Mouse (Mus musculus) heart, embryonic 14.5 days (tissue): ENCODE measurements around the gene App. TPM values are rescaled to one million over a fixed set of nuclear protein-coding genes. Genes with fewer than 3 reads are reported as not detected.
A peak's percentile ranks its signal among the peaks of the same experiment; 100 is the strongest.

Experiments
- ATAC-seq: fragments of 200-750 bp; cut with Nextera tagmentation; 2 replicates; pipeline ENCODE4 v1.8.0; 2017; ENCODE audit warnings: low read depth, moderate TSS enrichment; ENCODE audit not compliant: insufficient number of reproducible peaks, insufficient read depth, low FRiP score
- H3K27ac ChIP-seq, 2 experiments: fragments of 200-500 bp in 1 of 2; fragments of 300-500 bp in 1 of 2; sonication (generic) in 1 of 2; replicated peaks in 1 of 2; 2 replicates each; pipeline ENCODE4 v1.5.1; 2012 to 2014; ENCODE audit warnings: low read depth in 2 of 2, low read length in 2 of 2, control low read depth in 1 of 2, mild to moderate bottlenecking in 1 of 2, mixed read lengths in 1 of 2; ENCODE audit not compliant: control insufficient read depth in 1 of 2, insufficient read depth in 1 of 2
- H3K27me3 ChIP-seq: fragments of 300-500 bp; sonication (generic); 2 replicates; pipeline ENCODE4 v1.6.1; 2014; ENCODE audit warnings: mild to moderate bottlenecking, low read length, control low read depth; ENCODE audit not compliant: control insufficient read depth, insufficient read depth
- H3K36me3 ChIP-seq: fragments of 300-500 bp; sonication (generic); 2 replicates; pipeline ENCODE4 v1.6.1; 2014; ENCODE audit warnings: mild to moderate bottlenecking, control low read depth, low read length, mixed read lengths; ENCODE audit not compliant: control insufficient read depth, insufficient read depth
- H3K4me1 ChIP-seq, 2 experiments: fragments of 200-500 bp in 1 of 2; fragments of 300-500 bp in 1 of 2; sonication (generic) in 1 of 2; 2 replicates each; pipeline ENCODE4 v1.6.1; 2012 to 2014; ENCODE audit warnings: low read length in 2 of 2, control low read depth in 1 of 2, mixed read lengths in 1 of 2; ENCODE audit not compliant: control insufficient read depth in 2 of 2, insufficient read depth in 2 of 2
- H3K4me2 ChIP-seq: fragments of 300-500 bp; sonication (generic); 2 replicates; pipeline ENCODE4 v1.6.1; 2014; ENCODE audit warnings: mild to moderate bottlenecking, low read length
- H3K4me3 ChIP-seq, 2 experiments: fragments of 200-500 bp in 1 of 2; fragments of 300-500 bp in 1 of 2; sonication (generic) in 1 of 2; 2 replicates each; pipeline ENCODE4 v1.5.1; 2012 to 2014; ENCODE audit warnings: low read length in 2 of 2, mild to moderate bottlenecking in 2 of 2, control low read depth in 1 of 2, low read depth in 1 of 2, moderate library complexity in 1 of 2; ENCODE audit not compliant: control insufficient read depth in 1 of 2, insufficient read depth in 1 of 2
- H3K9ac ChIP-seq: fragments of 300-500 bp; sonication (generic); 2 replicates; pipeline ENCODE4 v1.6.1; 2014; ENCODE audit warnings: mild to moderate bottlenecking, low read length
- H3K9me3 ChIP-seq: fragments of 300-500 bp; sonication (generic); 2 replicates; pipeline ENCODE4 v1.6.1; 2016; ENCODE audit warnings: low read length, control low read depth; ENCODE audit not compliant: control insufficient read depth
- WGBS: fragments of 180-500 bp; shearing (Covaris S2); extraction: QIAGEN DNeasy Blood & Tissue Kit; methylation state at CpG from one replicate; pipeline ENCODE4 v1.1.7; 2014; 5-methylcytosine and 5-hydroxymethylcytosine counted together
- polyA plus RNA-seq: library from polyadenylated mRNA; unstranded; fragments of >200 nt; fragmentation: Nextera tagmentation; extraction: Ambion mirVana; gene quantifications from 2 replicates; pipeline ENCODE4 v1.2.1, GENCODE M21; 2014

The App gene
- polyA plus RNA-seq, 1 experiment from 2014 or later, result 169 TPM

DNA sequence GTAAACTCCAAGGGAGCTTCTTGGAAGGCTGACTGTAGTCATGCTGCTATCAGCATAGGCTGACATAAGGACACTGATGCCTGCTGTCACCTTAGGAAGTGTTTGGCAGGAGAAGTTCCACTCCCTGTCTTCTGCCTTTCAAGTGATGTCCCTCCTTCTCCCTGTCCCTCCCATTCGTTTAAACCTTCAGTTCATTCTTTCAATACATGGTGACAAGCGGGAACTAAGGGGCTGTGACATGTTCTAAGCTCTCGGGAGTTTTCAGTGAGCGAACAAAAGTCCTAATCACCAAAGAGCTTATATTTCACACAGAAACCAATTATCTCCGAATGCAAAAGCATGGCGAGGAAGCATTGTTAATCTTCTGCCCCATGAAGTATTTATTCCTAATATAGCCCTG lies 77.2 kb downstream of the App start:
- no peak overlapping the region for H3K9ac ChIP-seq
- H3K27ac ChIP-seq, result no peak overlapping the region
- H3K36me3 ChIP-seq, result peaks cover 11% of the 10 kb centered on the region
- no peaks in the 10 kb centered on the region for H3K27me3 ChIP-seq
- H3K4me3 ChIP-seq, result no peak overlapping the region
- no peak for ATAC-seq
- H3K9me3 ChIP-seq, result no peaks in the 10 kb centered on the region
- peaks cover 5 to 20% of the 10 kb centered on the region in 2 experiments for H3K4me1 ChIP-seq
- WGBS, result 81% methylated on average over 6 of the region's 6 CpGs
- H3K4me2 ChIP-seq, result no peak overlapping the region

DNA sequence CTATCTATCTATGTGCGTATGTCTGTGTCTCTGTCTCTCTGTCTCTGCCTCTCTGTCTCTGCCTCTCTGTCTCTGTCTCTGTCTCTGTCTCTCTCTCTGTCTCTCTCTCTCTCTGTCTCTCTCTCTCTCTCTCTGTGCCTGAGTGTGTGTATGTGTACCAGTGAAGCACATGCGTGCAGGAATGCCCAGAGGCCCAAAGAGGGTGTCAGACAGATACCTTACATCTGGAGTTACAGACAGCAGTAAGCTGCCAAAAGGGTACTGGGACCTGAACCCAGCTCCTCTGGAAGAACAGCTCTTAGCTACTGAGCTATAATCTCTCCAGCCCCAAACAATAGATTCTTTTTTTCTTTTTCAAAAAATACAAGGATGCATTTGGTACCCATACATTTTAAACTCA lies 77.6 kb downstream of the App start:
- ATAC-seq, result no peak
- peaks cover 10% of the 10 kb centered on the region; the same call in 1 of the 2 replicates for H3K36me3 ChIP-seq
- H3K9me3 ChIP-seq, result no peaks in the 10 kb centered on the region
- H3K9ac ChIP-seq, result no peak overlapping the region
- no peak overlapping the region for H3K27ac ChIP-seq
- H3K4me3 ChIP-seq, result no peak overlapping the region
- 75% methylated on average over 2 of the region's 2 CpGs for WGBS
- H3K4me2 ChIP-seq, result no peak overlapping the region
- H3K27me3 ChIP-seq, result no peaks in the 10 kb centered on the region
- H3K4me1 ChIP-seq, result peaks cover 10 to 25% of the 10 kb centered on the region in 2 experiments

DNA sequence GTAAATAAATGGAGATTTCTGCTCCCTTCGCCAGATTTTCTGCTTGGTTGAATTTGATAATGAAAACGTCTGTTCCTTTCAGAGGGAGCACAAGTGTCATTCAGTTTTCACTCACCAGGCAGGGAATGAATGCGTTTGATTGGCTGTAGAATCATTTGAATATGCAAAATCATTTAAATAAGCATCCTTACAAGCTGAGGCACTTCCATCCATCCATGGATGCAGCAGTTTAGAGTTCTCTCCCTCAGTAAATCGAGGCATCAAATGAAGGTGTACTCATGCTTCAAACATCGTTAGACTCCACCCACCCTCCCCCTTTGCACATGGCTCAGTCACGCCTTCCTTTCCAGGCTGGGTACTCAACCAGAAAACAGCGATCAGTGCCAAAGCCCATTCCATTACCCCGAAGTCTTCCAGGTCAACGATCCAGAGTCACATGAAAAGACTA lies 80.9 kb downstream of the App start:
- no peak overlapping the region for H3K4me3 ChIP-seq
- H3K27ac ChIP-seq, result no peak overlapping the region
- H3K27me3 ChIP-seq, result no peaks in the 10 kb centered on the region
- ATAC-seq, result no peak
- WGBS, result 70% methylated on average over 9 of the region's 9 CpGs
- no peak overlapping the region for H3K9ac ChIP-seq
- H3K36me3 ChIP-seq, result peaks cover 9% of the 10 kb centered on the region; the same call in 1 of the 2 replicates
- H3K9me3 ChIP-seq, result no peaks in the 10 kb centered on the region
- H3K4me2 ChIP-seq, result no peak overlapping the region
- peaks cover 6 to 24% of the 10 kb centered on the region in 2 experiments for H3K4me1 ChIP-seq

DNA sequence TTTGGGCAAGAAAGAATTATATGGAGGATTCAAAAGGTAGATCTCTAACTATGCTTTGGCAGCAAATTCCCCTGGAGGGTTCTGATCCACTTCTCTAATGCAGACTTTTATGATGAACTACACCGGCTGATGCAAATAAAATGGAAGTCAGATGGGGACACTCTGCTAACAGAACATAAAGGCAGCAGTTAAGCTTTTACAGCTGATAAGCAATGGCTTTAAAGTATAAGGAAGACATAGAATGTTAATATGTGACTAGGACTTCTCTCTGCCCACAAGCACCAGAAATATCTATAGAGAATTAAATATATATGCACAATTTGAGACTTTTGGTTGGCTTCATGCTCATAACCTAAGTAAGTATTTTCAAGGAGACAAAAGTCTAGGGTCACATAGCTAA lies 81.4 kb downstream of the App start:
- no peak for ATAC-seq
- WGBS, result 79% methylated on average over 1 of the region's 1 CpGs
- no peak overlapping the region for H3K4me2 ChIP-seq
- no peaks in the 10 kb centered on the region for H3K27me3 ChIP-seq
- H3K4me1 ChIP-seq, result peaks cover 9 to 29% of the 10 kb centered on the region in 2 experiments
- no peak overlapping the region for H3K9ac ChIP-seq
- H3K4me3 ChIP-seq, result no peak overlapping the region
- peaks cover 5% of the 10 kb centered on the region; the same call in 1 of the 2 replicates for H3K36me3 ChIP-seq
- H3K27ac ChIP-seq, result no peak overlapping the region
- no peaks in the 10 kb centered on the region for H3K9me3 ChIP-seq

DNA sequence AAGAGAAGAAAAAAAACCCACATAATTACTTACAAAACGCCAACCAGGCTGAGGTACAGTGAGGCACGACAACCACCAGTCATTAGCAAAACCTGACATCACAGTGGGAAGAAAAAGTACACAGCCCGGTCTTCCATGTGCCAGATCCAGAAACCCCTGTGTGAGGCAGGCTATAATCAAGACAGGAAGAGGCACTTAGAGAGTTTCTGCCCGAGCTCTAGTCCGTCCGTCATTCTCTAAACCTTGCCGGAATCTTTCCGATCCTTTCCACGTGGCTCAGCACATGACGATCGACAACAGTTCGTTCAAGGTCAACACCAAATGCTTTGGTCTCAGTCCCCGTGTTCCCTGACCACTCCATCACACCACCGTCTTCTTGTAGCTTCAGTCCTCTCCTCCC lies 82.6 kb downstream of the App start:
- H3K27ac ChIP-seq, result peak overlapping the region; percentile 0 to 19; a peak in 1 of 4 replicates
- no peaks in the 10 kb centered on the region for H3K9me3 ChIP-seq
- H3K27me3 ChIP-seq, result no peaks in the 10 kb centered on the region
- peak overlapping the region; percentile 6; the same call in 1 of the 2 replicates for H3K9ac ChIP-seq
- no peak for ATAC-seq
- no peaks in the 10 kb centered on the region for H3K36me3 ChIP-seq
- peak overlapping the region; percentile 49 for H3K4me2 ChIP-seq
- H3K4me1 ChIP-seq, result peaks cover 14 to 33% of the 10 kb centered on the region in 2 experiments
- WGBS, result 18% methylated on average over 14 of the region's 14 CpGs
- H3K4me3 ChIP-seq, result 0 out of 4 replicates have a peak overlapping the region, but pooled peaks of 1 of the 2 experiments have one; percentile 10

DNA sequence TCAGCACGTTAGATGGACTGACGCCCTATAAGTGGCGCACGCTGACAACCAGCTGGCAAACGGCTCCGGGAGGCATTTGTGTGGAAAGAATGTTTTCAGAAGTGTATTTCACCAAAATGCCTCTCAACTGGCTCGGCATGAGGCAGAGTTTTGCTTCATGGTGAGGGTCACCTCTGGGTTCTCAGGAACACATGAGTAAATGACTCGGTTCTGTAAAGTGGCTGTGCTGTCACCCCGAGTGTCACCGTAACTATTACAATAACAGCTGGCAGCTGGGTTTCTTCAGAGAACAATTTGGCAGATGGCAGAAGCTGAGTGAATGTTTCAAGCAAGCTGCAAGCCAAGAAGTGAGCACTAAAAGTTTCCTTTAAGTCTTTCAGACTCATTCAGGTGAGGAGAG lies 85.4 kb downstream of the App start:
- no peak overlapping the region for H3K4me2 ChIP-seq
- H3K9ac ChIP-seq, result no peak overlapping the region
- no peaks in the 10 kb centered on the region for H3K36me3 ChIP-seq
- WGBS, result 64% methylated on average over 10 of the region's 10 CpGs
- H3K9me3 ChIP-seq, result no peaks in the 10 kb centered on the region
- ATAC-seq, result no peak
- H3K4me1 ChIP-seq, result peaks cover 14 to 32% of the 10 kb centered on the region in 2 experiments
- H3K27me3 ChIP-seq, result no peaks in the 10 kb centered on the region
- H3K27ac ChIP-seq, result no peak overlapping the region
- H3K4me3 ChIP-seq, result no peak overlapping the region

DNA sequence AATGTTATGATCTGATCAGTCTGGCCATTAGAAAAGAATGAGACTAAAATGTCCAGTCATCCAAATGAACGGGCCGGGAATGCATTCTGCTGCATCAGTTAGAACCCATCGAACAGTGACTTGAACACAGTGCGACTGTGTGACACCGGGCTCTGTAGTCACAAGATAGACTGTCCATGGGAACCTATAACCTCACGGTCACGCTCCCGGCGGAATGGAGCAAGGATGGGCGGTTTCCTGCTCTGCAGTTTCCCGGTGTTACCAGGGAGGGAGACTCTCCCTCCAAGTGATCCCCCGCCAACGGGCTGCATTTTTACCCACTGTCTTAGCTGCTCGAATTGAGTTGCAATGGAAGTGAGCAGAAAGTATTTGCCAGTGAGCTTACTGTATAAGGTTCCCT lies 87.3 kb downstream of the App start:
- no peak overlapping the region for H3K4me2 ChIP-seq
- no peaks in the 10 kb centered on the region for H3K27me3 ChIP-seq
- no peak for ATAC-seq
- H3K4me1 ChIP-seq, result peaks cover 14 to 24% of the 10 kb centered on the region in 2 experiments
- H3K4me3 ChIP-seq, result no peak overlapping the region
- 80% methylated on average over 14 of the region's 14 CpGs for whole genome bisulfite sequencing
- H3K9me3 ChIP-seq, result no peaks in the 10 kb centered on the region
- peaks cover 14% of the 10 kb centered on the region for H3K36me3 ChIP-seq
- H3K27ac ChIP-seq, result no peak overlapping the region
- H3K9ac ChIP-seq, result no peak overlapping the region

DNA sequence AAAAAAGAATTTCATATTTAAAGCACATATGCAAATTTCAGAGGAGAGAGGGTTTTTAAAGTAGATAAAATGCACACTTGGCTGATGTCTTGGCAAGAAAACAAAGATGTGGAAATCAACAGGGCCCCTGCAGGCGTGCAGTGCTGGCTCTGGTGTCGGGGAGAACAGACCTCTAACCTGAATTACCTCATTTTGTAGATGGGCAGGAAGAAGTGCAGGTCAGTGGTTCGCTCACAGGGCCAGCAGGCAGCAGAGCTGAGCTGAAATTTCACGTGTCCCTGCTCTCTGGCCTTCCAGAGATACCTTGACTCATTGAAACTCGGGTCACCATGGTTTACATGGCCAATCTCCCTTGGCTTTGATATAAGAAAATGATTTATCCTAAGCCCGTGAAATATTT lies 87.7 kb downstream of the App start:
- Histone ChIP-seq H3K4me2 (no peak overlapping the region), H3K36me3 (peaks cover 14% of the 10 kb centered on the region), H3K9me3 (no peaks in the 10 kb centered on the region), H3K4me1 (peaks cover 10 to 20% of the 10 kb centered on the region in 2 experiments), H3K4me3 (no peak overlapping the region), H3K9ac (no peak overlapping the region), H3K27ac (no peak overlapping the region), H3K27me3 (no peaks in the 10 kb centered on the region)
- ATAC-seq, result no peak
- 68% methylated on average over 6 of the region's 6 CpGs for whole genome bisulfite sequencing
